Mouse (Mus musculus) inflammation-experienced regulatory T-cells, adult 16 weeks (primary cell): Measurements from ENCODE around the gene Adck2. TPM values are rescaled to one million over a fixed set of nuclear protein-coding genes. Genes with fewer than 3 reads are reported as not detected.

Source experiments
- polyA plus RNA-seq: library from polyadenylated mRNA; unstranded; fragments of 100-300 nt; shearing (Covaris generic); gene quantifications from one replicate; pipeline ENCODE4 v1.2.1, GENCODE M21; 2017

The Adck2 gene
- 75.4 TPM for polyA plus RNA-seq

GRCm38 (mm10) chr6:39573791-39574554, at the start of gene Adck2:
TSS of gene Adck2 (plus strand) at chr6:39573873.

DNA sequence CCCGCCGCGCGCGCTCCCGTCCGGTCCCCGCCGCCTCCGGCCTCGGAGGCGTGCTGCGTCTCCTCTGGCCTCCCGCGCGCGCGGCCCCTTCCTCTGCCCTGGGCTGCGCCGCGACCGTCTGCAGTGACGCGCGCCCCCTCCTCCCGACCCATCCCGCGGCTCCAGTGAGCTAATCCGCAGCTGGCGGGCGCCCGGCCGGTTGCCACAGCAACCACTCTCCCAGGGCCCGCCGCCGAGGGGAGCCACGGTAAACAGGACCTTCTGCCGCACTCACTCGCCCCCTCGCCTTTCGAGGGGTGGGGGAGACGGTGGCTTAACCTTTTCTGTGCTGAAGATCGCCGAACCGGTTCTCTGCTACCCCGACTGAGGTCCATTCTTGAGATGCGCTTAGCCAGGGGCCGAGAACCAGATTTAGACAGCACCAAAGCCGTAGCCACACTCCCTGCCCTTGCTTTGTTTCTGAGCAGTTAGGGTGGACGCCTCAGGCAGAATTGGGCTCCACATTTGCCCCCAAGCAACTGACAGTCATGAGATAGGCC, 15.9 kb upstream of the Adck2 start, which contains the start of gene Dennd2a:
Dennd2a (minus strand) TSS at position 145 of the 539 bp plus-strand sequence.

GRCm38 (mm10) chr6:39585517-39585916, 11.8 kb downstream of the Adck2 start, which contains the start of gene Gm42420:
TSS of gene Gm42420 (plus strand) at chr6:39585753.

GRCm38 (mm10) chr6:39592401-39593214, 18.9 kb downstream of the Adck2 start, which contains the start of gene Ndufb2:
TSS of gene Ndufb2 (plus strand) at chr6:39592574.

Other genes with a start within 250 kb of the Adck2 start
- 53.7 TPM for gene Slc37a3, start 196.2 kb upstream of the Adck2 start, polyA plus RNA-seq
- gene Rab19, start 192.7 kb upstream of the Adck2 start, polyA plus RNA-seq: 56.6 TPM
- gene Mkrn1, start 153.4 kb upstream of the Adck2 start, polyA plus RNA-seq: 200 TPM
- gene Dennd2a, start 16.0 kb upstream of the Adck2 start, polyA plus RNA-seq: 0.10 TPM
- 3.2 TPM for gene Gm42420, start 11.9 kb downstream of the Adck2 start, polyA plus RNA-seq
- 135 TPM for gene Ndufb2, start 18.7 kb downstream of the Adck2 start, polyA plus RNA-seq
- 8.4 TPM for gene Braf, start 151.6 kb downstream of the Adck2 start, polyA plus RNA-seq
- gene Mrps33, start 237.1 kb downstream of the Adck2 start, polyA plus RNA-seq: 168 TPM